Mouse (Mus musculus) E14TG2a.4 (cell line): ENCODE results near the gene Gen1.

Experiments
- CTCF ChIP-seq: conservative IDR thresholded peaks from 2 replicates; pipeline ENCODE4 v1.5.1; 2014; ENCODE audit warnings: low read length
- NANOG ChIP-seq: IDR thresholded peaks from 2 replicates; pipeline ENCODE4 v1.6.1; 2014; ENCODE audit warnings: borderline replicate concordance, low read length, mixed read lengths
- POU5F1 ChIP-seq: IDR thresholded peaks from 2 replicates; pipeline ENCODE4 v1.6.1; 2014; ENCODE audit warnings: low read length, borderline replicate concordance

- no peak for TF ChIP-seq CTCF
- TF ChIP-seq NANOG, result no peak
- no peak for TF ChIP-seq POU5F1
Observed at GRCm38 (mm10) chr12:11277207-11277606, 11.6 kb upstream of the Gen1 start.
